Mouse (Mus musculus) bone marrow macrophage, adult 2 months (primary cell): ENCODE measurements at regions not wholly inside any gene's neighbourhood (a gene's known extent, or its start where the extent isn't known, plus 50 kb on each side); places are given as distances from the start of the nearest gene placed in this dataset.

Experiments used
- CTCF ChIP-seq: IDR thresholded peaks from 2 replicates; pipeline ENCODE4 v1.5.1; 2012; ENCODE audit warnings: low read depth, mild to moderate bottlenecking, low read length, moderate library complexity
- POLR2A ChIP-seq: IDR thresholded peaks from 2 replicates; pipeline ENCODE4 v1.6.1; 2012; ENCODE audit warnings: mild to moderate bottlenecking, low read depth, low read length, borderline replicate concordance

DNA sequence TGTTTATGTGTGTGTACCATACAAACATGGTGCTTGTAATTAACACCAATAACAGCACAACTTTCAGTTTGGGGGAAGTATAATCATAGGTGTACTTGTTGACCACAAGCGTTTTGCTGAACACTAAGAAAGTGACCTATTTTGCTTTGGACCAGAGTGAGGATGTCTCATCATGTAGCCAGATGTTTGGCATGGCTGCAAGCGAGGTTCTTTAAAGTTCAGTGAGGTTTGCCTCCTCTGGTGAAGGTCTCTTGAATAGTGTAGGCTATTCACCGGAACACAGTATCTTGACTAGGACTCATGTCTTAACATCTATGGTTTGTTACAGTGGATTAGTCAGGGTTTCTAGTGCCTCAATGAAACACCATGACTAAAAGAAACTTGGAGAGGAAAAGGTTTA, 208.9 kb upstream of the Marcks start:
- TF ChIP-seq CTCF = no peak
- TF ChIP-seq POLR2A = no peak
